Mouse (Mus musculus): ENCODE data around the gene Colq.

DNA sequence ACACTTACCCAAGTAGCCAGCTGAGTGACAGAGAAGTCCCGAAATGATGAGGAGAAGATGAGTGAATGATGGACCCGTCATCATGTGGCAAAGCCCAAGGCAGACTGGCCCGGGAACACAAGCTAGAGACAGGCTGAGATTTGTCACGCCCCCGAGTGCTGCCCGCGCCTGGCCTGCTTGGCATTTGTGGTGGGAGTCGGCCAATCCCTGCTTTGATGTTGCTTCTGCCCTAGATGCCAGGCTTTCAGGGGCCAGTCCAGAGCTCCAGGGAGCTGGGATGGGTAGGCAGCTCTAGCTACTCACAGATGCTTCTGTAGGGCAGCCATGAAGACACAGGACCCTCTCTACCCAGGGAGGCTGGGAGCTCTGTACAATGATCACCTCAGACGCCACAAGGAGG lies 33.4 kb downstream of the Colq start:
- TF ChIP-seq CTCF (IDR thresholded peaks at IDR 0.05; ENCODE audit: control insufficient read depth, insufficient read depth, insufficient replicate concordance, low read depth, low read length) (no peak), POLR2A (IDR thresholded peaks at IDR 0.05; ENCODE audit: control insufficient read depth, low read depth, low read length) (no peak)

Measured in testis, adult 2 months (tissue).